Mouse (Mus musculus): ENCODE measurements around the gene Rcan3.
A peak's percentile ranks its signal among the peaks of the same experiment; 100 is the strongest.

Gene Rcan3

GRCm38 (mm10) chr4:135413491-135413890, 20.2 kb downstream of the Rcan3 start:
- DNase-seq (ENCODE audit: low spot score in 2 of 2): no peak

- peak in 1 of 2 experiments; percentile 24 for DNase-seq (ENCODE audit: low spot score in 2 of 2)
Measured at GRCm38 (mm10) chr4:135411633-135412032, 22.0 kb downstream of the Rcan3 start.

- DNase-seq (ENCODE audit: low spot score in 2 of 2): peak; percentile 44 to 52
Measured at GRCm38 (mm10) chr4:135406180-135406579, 27.5 kb downstream of the Rcan3 start.

DNA sequence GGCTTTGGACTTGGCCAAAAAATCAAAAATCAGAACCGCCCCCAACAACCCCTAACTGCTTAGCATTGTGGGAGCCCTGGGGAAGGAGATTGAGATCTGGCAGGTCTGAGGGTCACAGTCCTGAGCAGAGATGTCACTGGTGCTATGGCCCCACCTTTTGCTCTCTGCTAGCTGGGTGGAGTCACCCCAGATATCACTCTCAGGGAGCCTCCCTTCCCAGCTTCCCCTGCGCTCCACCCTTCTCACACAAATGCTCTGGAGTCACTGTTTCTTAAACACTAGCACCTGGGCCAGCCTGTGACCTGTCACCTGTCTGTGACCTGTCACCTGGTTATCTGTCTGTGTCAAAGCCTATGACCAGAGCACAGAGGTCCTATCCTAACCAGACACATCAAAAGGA, 28.7 kb downstream of the Rcan3 start:
- no peak for DNase-seq (ENCODE audit: low spot score in 2 of 2)

DNA sequence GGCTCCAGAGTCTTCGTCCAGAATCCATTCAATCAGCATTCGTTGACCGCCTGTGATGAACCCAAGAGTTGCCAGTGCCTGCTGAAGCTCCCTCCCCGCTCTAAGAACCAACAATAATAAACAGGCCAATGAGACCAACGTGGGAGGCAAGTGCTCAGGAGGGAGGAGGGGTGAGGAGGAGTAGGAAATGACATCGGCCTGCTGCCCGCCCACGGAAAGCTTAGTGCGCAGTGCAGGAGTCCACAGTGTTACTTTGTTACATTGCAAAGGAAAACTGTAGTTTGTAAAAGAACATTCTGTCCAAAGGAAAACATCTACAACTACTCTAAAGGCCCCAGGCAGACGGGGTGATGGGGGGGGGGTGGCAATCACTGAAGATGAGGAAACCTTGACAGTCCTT, 29.6 kb downstream of the Rcan3 start:
- no peak for DNase-seq (ENCODE audit: low spot score in 2 of 2)

DNA sequence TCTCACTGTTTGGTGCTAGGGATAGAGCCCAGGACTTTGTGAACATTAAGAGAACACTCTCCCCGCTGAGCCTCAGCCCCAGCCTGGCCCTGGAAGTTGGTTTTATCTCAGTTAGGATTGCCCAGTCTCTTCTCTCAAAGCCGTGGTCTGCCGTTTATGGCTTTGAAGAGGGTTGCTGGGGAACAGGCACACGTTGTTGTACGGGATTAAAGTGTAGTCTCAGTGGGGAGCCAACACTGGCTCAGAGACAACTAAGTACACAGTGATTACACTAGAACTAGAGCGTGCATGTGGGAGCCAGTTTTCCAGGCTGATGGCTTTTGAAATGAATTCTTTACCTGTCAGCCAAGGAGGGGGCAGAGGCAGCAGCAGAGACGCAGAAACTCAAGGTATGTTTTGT, 31.8 kb downstream of the Rcan3 start:
- no peak for DNase-seq (ENCODE audit: low spot score in 2 of 2)

- no peak for DNase-seq (ENCODE audit: low spot score in 2 of 2)
Measured at GRCm38 (mm10) chr4:135397991-135398390, 35.7 kb downstream of the Rcan3 start, which contains the start of gene Ncmap. Ncmap (minus strand) TSS chr4:135398227.

- DNase-seq (ENCODE audit: low spot score in 2 of 2): no peak
Measured at GRCm38 (mm10) chr4:135397551-135397950, 36.1 kb downstream of the Rcan3 start.

DNA sequence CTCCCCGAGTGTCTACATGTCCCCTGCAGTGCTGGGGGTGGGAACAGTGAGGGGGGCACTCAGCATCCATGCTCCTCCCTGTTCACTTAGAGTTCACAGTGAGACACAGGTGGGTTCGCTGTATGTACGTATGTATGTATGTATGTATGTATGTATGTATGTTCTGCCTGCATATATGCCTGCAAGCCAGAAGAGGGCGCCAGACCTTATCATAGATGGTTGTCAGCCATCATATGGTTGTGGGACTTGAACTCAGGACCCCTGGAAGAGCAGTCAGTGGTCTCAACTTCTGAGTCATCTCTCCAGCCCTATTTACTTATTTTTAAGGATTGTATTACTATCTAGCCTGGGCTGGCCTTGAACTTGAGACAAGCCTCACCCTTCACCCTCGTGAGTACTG, 37.4 kb downstream of the Rcan3 start:
- DNase-seq (ENCODE audit: low spot score in 2 of 2): no peak

DNA sequence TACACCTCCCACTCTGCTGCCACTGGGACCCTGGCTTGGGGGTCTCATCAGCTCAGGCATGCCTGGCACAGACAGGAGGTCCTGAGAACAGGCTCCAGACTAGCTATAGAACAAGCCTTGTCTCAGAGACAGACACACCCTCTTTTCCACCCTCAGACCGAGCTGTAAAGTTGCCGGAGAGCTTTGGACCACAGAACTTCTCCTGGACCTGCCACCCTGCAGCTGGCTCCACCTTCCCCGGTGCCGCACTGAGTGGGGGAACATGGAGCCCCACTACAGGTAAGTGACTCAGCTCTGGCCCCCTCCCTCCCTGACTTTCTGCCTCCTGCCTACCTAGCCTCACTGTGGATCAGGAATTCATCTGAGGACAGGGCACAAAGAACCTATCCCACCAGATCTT, 38.3 kb downstream of the Rcan3 start:
- no peak for DNase-seq (ENCODE audit: low spot score in 2 of 2)

- no peak for DNase-seq (ENCODE audit: low spot score in 2 of 2)
Measured at GRCm38 (mm10) chr4:135394666-135395065, 39.0 kb downstream of the Rcan3 start.

GRCm38 (mm10) chr4:135393381-135393780, 40.3 kb downstream of the Rcan3 start:
- DNase-seq (ENCODE audit: low spot score in 2 of 2): no peak

GRCm38 (mm10) chr4:135392801-135393200, 40.9 kb downstream of the Rcan3 start:
- DNase-seq (ENCODE audit: low spot score in 2 of 2): no peak

DNA sequence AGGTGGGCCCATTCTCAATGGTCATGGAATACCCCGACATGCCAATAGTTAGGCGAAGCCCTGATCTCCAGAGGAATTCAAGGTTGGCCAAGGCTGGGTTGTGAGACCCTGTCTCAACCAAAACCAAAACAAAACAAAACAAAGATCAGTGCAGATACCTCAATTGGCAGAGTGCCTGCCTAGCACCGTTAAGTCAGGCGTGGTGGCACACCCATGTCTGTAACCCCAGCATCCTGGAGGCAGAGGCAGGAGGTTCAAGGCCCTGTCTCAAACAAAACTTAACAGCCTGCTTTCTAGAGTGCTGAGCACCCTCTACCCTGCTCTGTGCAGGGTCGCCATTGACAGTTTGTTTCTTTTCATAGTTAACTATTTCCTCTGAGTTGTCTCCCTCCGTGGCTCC, 42.6 kb downstream of the Rcan3 start:
- no peak for DNase-seq (ENCODE audit: low spot score in 2 of 2)

DNA sequence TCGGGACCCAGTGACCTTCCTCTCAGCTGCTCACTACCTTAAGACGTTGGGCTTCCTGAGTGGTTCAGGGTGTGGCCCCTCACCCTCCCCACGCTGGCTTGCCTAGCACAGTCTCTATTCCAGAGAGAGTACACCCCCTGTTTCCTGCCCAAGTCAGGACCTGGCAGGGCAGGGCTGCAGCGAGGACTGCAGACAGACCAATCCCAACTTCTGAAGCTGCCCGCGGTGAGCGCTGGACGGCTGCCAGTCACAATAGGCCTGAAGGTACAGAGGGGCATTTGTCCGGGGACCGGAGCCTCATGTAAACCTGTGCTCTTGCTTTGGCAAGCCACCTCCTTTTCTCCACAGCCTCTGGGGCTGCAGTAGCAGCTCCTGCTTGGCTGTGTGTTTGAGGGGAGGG, 48.0 kb downstream of the Rcan3 start:
- DNase-seq (ENCODE audit: low spot score in 2 of 2): no peak

DNA sequence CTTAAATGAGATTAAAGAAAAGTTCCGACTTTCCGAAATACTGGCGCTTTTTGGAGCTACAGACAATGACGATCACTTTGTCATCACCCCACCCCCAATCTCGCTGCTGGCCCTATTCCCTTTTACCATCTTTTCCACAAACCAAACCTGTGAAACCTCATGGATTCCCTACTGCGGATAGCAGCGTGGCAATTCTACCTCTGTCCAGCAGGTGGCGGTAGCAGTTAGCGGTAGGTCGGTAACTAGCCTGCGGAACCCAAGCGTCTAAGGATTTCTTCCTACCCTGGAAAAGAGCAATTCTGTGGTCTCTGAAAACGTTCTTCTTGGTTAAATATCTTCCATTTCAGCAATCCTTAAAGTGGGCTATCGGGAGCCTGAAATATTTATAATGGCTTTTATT, 51.3 kb downstream of the Rcan3 start:
- DNase-seq (ENCODE audit: low spot score in 2 of 2): peak; percentile 22 to 71

GRCm38 (mm10) chr4:135381355-135381754, 52.3 kb downstream of the Rcan3 start:
- no peak for DNase-seq (ENCODE audit: low spot score in 2 of 2)

DNA sequence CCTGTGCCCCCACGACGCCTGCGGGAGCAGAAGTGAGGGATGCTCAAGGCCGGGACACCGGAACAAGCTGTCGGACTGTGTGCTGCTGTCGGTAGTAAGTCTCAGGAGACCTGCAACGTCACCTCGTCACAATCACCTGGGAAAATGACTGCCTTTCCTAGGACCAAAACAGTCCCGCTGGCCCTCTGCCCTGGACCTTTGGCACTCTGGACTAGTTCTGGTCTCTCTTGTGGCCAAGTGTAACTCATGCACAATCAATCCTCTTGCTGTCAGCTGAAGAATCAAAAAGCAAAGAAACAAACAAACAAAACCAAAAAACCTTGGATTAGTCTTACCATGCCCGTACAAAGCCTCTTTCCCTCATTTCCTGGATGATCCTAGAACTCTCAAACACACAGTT, 56.4 kb downstream of the Rcan3 start:
- no peak for DNase-seq (ENCODE audit: low spot score in 2 of 2)

GRCm38 (mm10) chr4:135375444-135375843, 58.2 kb downstream of the Rcan3 start:
- no peak for DNase-seq (ENCODE audit: low spot score in 2 of 2)

GRCm38 (mm10) chr4:135373299-135373698, 60.4 kb downstream of the Rcan3 start:
- no peak for DNase-seq (ENCODE audit: low spot score in 2 of 2)

GRCm38 (mm10) chr4:135370372-135370771, 63.3 kb downstream of the Rcan3 start:
- no peak for DNase-seq (ENCODE audit: low spot score in 2 of 2)

- peak in 1 of 2 experiments; percentile 32 for DNase-seq (ENCODE audit: low spot score in 2 of 2)
Measured at GRCm38 (mm10) chr4:135362828-135363227, 70.8 kb downstream of the Rcan3 start.

Measured in frontal cortex, postnatal 10 days (tissue).